Mouse (Mus musculus): ENCODE data around the gene Kynu.

GRCm38 (mm10) chr2:43583243-43583812 is 28.2 kb downstream of the Kynu start:
- TF ChIP-seq EP300 (IDR thresholded peaks at IDR 0.05; ENCODE audit: low read depth) = no peak
- no peak for TF ChIP-seq CTCF (IDR thresholded peaks at IDR 0.05; ENCODE audit: low read depth)
